Mouse (Mus musculus) lung, embryonic 16.5 days (tissue): ENCODE data around the gene Zfp667. TPM values are rescaled to one million over a fixed set of nuclear protein-coding genes. Genes with fewer than 3 reads are reported as not detected.

ENCODE experiments used
- polyA plus RNA-seq: library from polyadenylated mRNA; unstranded; fragments of >200 nt; fragmentation: Nextera tagmentation; extraction: Ambion mirVana; gene quantifications from 2 replicates; pipeline ENCODE4 v1.2.1, GENCODE M21; 2015

Gene Zfp667
- polyA plus RNA-seq, 1 experiment from 2014 or later: 6.9 TPM

Other genes starting within 250 kb of the Zfp667 start
- gene Nlrp4c, start 241.4 kb upstream of the Zfp667 start, polyA plus RNA-seq: not detected in 2 replicates
- gene Zfp787, start 130.6 kb upstream of the Zfp667 start, polyA plus RNA-seq: 22.6 and 23.0 TPM in 2 replicates
- 48.4 and 53.1 TPM in 2 replicates for gene Zfp444, start 114.4 kb upstream of the Zfp667 start, polyA plus RNA-seq
- not detected in 2 replicates for gene Galp, start 89.5 kb upstream of the Zfp667 start, polyA plus RNA-seq
- not detected in 2 replicates for gene Zscan5b, start 64.3 kb upstream of the Zfp667 start, polyA plus RNA-seq
- not detected in 2 replicates for gene Epp13, start 33.9 kb upstream of the Zfp667 start, polyA plus RNA-seq
- gene Zfp583, start 44.7 kb downstream of the Zfp667 start, polyA plus RNA-seq: 6.6 and 6.9 TPM in 2 replicates
- gene Gm3854, start 57.2 kb downstream of the Zfp667 start, polyA plus RNA-seq: 1.5 and 1.8 TPM in 2 replicates
- gene Zfp78, start 76.7 kb downstream of the Zfp667 start, polyA plus RNA-seq: 3.1 TPM in 2 replicates
- gene Zfp28, start 96.7 kb downstream of the Zfp667 start, polyA plus RNA-seq: 9.5 and 10.5 TPM in 2 replicates
- gene Smim17, start 112.1 kb downstream of the Zfp667 start, polyA plus RNA-seq: 0.25 TPM in 1 of 2 replicates, not detected in the other
- gene Gm20715, start 123.7 kb downstream of the Zfp667 start, polyA plus RNA-seq: not detected in 2 replicates
- gene Olfr1344, start 152.1 kb downstream of the Zfp667 start, polyA plus RNA-seq: not detected in 2 replicates
- gene Olfr1336, start 169.6 kb downstream of the Zfp667 start, polyA plus RNA-seq: not detected in 2 replicates
- gene Olfr1346, start 180.5 kb downstream of the Zfp667 start, polyA plus RNA-seq: not detected in 2 replicates
- gene Olfr5, start 200.4 kb downstream of the Zfp667 start, polyA plus RNA-seq: not detected in 2 replicates
- gene Olfr1347, start 213.2 kb downstream of the Zfp667 start, polyA plus RNA-seq: not detected in 2 replicates
- gene Olfr1348, start 222.2 kb downstream of the Zfp667 start, polyA plus RNA-seq: not detected in 2 replicates
- not detected in 2 replicates for gene Olfr1349, start 236.4 kb downstream of the Zfp667 start, polyA plus RNA-seq